Mouse (Mus musculus): Measurements from ENCODE around the gene Alox12. TPM values are rescaled to one million over a fixed set of nuclear protein-coding genes. Genes with fewer than 3 reads are reported as not detected.

The Alox12 gene
- total RNA-seq, 2 experiments from 2014 or later: 1.2 to 1.5 TPM

DNA sequence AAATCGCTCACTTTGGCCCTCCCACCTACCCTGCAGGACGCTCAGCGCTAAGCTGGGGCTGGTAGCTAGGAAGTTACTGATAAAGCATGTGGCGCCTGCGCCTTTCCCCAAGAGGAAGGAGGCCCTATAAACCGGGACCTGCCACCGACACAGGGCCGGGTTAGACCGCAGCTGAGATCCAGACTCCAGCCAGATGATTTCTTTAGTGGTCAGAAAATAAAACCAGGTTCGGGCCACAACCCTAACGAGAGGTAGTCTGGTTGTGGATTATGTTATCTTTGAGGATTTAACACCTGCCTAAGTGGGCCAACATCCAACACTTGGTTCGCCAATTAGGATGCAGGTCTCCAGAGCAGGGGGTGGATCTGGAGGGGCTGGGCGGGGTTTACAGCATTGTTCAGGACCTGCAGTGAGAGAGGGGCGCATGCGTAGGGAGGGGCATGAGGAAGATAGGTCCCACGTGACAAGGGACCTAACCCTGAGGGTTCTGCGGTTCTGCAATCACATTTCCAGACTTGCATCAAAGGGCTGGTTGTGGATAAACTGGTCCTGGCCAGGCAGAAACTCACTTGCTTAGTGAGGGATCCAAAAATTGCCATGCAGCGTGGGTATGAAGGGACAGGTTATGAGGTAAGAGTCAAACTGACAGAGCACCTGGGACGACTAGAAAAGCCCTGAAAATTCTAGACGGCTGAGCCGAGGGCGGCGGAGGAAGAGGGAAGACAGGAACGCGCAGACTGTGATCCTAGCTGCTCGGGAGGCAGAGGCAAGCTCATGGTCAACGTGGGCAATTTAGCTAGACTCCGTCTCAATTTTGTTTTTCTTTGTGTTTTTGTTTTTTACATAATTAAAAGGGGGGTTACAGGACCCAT is 34.2 kb downstream of the Alox12 start, which contains the start of gene Slc16a13:
Gene Slc16a13, minus strand, starts transcription at position 334 of the 872 bp plus-strand sequence.
- DNase-seq (ENCODE audit: low spot score): peak; percentile 84

DNA sequence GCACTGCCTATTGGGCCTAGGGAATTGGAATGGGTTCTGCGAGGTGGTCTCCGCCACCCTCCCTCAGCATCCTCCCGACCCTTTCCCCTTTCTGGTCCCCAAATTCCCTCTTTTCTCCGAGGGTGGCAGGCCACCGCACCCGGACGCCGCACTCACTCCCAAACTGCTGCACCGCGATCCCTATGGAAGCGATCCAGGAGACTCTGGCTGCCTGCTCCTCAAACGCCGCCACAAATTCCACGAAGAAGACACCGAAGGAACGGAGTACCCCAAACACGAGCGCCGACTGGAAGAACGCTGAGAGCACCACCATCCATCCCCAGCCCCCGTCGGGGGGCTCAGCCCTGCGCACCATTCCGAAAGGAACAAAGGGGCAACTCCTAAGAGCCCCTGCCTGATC is 34.8 kb downstream of the Alox12 start:
- DNase-seq (ENCODE audit: low spot score): no peak

DNA sequence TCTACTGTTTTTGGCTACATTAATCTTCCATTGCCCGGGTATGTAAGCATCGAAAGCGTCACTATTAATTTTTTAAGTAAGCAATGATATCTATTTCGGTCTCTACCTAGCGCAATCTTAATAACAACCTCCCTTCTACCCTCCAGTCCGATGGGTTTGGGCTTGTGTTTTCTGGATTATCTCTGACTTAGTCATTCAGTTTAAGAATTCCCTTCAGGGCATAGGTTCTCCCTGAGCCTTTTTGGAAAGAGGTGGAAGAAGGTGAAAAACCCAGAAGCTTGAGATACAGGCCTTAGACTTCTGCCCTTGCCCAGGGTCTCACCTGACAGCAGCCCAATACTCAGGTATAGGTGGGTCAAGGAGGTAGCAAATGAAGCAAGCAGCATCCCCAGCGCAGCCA is 35.3 kb downstream of the Alox12 start:
- no peak for DNase-seq (ENCODE audit: low spot score)

DNA sequence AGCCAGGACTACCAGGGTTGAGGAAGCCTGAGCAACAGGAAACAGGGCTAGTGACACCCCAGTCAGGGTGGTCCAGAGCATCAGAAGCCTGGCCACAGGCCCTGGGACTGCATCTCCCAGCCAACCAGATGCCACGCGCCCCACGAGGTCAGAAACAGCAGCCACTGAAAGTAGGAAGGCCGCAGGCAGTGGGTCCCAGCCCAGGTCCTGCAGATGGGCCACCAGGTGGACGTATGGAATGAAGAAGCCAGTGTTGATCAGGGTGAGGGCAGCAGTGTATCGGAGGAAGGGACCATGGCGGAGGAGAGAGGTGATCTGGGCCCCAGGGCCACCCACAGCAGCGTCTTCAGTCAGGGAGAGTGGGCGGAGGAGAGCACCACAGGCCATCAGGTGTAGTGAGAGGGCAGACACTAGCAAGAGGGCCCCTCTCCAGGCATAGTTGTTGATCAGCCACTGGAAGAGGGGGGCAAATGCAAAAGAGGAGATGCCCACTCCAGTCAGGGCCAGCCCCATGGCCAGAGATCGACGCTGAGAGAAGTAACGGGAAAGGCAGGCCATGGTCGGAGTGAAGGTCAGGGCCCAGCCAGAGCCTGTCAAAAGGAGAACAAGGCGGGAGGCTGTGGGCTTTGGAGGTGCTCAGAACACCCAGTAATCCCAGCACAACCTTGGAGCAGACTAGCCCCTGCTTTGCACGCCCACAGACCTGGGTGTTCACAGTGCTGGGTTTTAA is 36.2 kb downstream of the Alox12 start:
- no peak for DNase-seq (ENCODE audit: low spot score)

DNA sequence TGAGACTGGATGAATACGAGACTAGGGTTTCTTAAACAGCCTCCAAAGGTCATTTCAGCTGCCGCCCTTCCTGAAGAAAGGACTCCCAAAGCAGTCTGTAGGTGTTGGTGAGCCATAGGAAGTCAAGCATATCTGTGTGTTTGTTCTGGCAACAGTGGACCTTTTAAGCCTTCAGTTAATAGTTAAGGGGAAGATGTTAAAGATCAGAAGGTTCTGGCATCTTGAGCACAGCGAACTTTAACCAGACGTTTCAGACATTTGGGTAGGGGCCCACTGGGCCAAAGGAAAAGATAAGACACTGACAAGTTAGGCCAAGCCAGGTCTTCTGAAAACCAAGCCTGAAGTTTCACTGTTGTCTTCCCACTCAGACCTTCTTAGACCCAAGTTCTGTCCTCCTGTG is 37.1 kb downstream of the Alox12 start:
- DNase-seq (ENCODE audit: low spot score): no peak

DNA sequence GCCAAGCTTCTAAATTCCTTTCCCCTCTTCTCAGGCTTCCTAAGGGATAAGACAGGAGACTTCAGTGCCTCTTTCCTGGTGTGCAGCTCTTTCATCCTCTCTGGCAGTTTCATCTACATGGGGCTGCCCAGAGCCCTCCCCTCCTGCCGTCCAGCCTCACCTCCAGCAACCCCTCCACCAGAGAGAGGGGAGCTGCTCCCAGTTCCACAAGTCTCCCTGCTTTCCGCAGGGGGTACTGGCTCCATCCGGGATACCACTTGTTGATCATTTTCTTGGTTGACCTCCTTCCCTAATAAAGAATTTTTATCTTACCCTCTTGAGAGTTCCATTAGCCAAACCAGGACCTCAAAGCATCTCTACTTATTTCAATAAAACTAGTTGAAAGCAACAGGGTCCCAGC is 39.0 kb downstream of the Alox12 start:
- DNase-seq (ENCODE audit: low spot score): no peak

DNA sequence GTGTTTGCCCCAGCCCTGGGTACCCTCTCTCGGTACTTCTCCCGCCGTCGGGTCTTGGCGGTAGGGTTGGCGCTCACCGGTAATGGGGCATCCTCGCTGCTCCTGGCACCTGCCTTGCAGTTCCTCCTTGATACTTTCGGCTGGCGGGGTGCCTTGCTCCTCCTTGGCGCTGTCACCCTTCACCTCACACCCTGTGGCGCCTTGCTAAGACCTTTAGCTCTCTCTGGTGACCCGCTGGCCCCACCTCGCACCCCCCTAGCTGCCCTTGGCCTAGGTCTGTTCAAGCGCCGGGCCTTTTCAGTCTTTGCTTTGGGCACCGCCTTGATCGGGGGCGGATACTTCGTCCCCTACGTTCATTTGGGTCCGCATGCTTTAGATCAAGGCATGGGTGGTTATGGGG is 39.9 kb downstream of the Alox12 start:
- DNase-seq (ENCODE audit: low spot score): no peak

DNA sequence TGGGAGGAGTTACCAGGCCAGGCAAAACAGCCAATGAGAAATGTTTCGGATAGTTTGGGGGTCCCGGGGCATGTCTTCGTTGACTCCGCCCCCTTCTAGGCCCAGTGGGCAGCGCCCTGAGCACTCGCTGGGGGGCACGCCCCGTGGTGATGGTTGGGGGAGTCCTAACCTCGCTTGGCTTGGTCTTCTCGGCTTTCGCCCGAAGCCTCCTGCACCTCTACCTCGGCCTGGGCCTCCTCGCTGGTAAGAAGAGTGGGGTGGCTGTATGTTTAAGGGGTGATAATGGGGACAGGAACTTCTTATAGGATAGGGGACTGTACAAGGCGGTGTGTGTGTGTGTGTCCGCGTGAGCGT is 40.3 kb downstream of the Alox12 start:
- no peak for DNase-seq (ENCODE audit: low spot score)

DNA sequence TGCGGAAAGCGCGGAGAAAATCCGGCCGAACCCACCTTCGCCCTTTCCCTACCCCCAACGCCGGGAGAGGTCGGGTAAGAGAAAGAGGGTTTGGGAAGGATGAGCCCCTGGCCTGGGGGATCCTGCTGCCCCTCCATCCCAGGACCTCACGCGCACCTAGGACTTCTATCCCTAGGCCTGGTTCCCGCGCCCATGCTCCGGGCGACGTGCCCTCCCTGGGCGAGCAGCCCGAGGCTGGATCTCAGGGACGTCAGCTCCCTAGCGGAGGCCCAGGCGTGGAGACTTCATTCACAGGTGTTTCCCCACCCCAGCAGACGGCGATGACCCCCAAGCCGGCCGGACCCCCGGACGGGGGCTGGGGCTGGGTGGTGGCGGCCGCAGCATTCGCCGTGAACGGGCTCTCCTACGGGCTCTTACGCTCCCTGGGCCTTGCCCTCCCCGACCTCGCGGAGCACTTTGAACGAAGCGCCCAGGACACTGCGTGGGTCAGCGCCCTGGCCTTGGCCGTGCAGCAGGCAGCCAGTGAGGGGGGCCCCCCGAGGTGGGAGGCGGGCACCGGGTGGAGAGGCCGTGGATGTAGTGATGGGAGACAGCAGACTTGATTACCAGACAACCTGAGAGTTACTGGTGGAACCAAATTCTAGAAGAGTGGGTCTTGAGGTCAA is 40.8 kb downstream of the Alox12 start:
- DNase-seq (ENCODE audit: low spot score): no peak

DNA sequence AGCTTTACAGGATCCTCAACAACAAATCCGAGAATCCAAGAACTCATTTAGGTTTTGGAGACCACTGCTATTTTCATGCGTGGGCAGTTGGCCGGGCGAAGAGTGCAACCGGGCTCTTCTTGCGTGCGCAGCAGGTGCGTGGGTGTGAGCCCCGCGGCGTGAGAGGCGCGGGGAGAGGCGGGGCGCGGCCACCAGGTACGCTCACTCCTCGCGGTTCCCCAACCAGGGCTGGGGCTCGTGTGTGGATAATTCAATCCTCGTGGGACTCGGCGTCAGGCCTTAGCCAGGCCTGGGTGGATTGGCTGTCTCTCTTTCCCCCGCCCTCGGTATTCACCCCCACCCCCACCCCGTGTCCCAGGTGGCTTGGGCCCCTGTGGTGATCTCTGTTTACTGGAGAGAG is 41.4 kb downstream of the Alox12 start:
- DNase-seq (ENCODE audit: low spot score): no peak

DNA sequence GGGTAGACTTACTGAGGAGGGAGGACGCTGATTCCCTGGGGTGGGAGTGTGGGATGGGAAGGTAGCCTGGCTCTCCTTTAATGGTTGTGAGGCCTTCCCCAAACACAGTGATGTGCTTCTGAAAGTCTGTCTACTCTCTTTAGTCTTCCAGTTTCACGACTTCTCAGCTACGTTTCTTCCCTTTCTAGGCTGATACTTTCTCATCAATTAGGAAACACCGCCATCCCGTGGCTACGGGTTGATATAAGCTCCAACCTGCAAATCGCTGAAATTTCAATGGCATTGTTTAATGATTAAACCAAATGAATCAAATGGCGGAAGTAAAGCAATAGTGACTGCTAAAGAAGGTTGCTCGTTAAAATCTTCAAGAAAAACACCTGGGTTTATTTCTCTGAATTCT is 42.3 kb downstream of the Alox12 start:
- DNase-seq (ENCODE audit: low spot score): peak; percentile 75

DNA sequence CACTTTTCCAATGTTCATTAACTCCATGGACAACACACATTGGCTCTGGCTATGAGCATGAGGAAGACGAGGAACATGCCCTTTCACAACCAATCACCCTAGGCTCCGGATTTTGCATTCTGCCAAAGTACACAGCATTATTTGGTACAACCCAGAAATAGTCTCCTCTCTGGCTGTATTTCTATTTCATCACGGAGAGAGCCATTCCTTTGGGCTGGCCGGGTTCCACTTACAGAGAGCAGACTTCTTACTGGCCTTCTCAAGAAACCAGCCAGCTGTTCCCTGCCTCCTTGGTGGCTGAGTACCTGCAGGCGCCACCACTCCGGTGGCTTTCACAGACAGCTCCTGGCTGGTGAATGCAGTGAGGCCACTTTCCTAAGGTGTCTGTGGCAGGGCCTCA is 42.7 kb downstream of the Alox12 start, which contains the start of gene Slc16a11:
Gene Slc16a11, plus strand, starts transcription at position 330 of the 400 bp plus-strand sequence.
- no peak for DNase-seq (ENCODE audit: low spot score)

DNA sequence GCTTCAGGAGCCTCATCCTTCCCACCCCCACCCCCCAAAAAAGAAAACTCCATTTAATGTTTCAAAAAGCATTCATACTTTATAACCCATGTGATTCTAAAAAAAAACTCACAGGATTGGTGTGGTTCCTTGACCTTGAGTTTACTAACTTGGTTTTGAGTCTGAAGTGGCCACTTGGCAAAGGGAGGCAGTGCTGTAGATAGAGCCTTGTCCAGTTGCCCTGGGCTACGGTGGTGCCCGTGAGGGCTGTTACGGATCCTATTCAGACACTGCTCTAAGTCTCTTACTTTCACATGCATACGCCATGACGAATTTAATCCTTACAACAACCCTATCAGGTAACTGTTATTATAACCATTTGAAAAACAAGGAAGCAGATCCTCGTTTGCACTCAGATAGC is 43.2 kb downstream of the Alox12 start:
- DNase-seq (ENCODE audit: low spot score): no peak

DNA sequence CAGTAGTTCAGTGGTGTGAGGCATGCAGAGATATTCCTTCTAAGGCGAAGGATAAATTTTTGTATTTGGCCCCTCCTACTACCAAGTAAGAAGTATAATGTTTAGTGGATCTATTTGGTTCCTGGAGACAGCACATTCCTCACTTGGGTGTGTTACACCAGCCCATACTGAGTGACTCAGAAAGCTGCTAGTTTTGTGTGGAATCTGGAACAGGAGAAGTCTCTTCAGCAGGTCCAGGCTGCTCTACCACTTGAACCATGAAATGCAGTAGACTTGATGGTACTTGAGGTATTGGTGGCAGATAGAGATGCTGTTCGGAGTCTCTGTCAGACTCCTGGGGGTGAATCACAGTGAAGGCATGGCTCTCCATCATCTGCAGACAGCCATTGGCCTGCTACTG is 44.5 kb downstream of the Alox12 start:
- DNase-seq (ENCODE audit: low spot score): no peak

DNA sequence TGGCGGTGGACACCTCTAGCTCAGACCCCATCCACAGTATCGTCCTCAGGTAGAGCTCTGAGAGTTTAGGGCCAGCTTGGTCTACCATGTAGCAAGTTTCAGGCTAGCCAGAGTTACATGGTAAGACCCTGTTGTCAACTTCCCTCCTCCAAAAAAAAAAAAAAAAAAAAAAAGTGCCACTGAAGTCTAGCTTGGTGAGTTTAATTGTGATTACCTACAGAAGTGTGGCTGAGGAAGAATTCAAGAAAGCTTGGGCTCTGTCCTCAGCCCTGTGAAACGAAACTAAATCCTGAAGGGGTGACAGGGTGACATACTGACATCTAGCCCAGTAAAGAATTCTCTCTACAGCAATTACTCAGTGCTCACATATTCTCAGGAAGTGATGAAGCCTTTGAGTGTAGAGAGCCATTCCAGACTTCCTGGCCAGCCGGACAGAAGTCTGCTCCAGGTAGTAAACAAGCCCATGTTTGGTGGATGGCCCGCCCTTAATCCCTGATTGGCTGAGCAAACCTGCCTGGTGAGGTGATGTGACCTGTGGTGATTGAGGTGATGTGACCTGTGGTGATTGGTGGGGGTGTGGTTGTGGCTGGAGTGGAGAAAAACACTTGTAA is 46.3 kb downstream of the Alox12 start:
- no peak for DNase-seq (ENCODE audit: low spot score)

DNA sequence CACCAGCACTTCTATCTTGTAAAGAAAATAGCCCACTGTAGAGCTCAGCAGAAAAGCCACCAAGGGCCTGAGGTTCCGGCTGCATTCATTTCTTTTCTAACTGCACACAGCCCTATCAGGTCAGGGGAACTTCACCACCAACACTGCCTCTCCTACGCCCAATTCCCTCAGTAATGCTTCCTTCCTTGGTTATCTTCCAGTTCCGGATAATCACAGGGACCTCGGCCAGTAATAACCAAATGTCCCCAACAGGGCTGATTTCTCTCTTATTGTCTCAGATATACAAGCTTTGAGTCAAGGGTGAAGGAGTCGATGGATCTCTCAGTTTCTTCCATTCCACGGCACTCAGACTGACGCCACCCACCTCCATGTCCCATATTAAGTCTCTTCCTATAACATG is 47.9 kb downstream of the Alox12 start:
- DNase-seq (ENCODE audit: low spot score): no peak

DNA sequence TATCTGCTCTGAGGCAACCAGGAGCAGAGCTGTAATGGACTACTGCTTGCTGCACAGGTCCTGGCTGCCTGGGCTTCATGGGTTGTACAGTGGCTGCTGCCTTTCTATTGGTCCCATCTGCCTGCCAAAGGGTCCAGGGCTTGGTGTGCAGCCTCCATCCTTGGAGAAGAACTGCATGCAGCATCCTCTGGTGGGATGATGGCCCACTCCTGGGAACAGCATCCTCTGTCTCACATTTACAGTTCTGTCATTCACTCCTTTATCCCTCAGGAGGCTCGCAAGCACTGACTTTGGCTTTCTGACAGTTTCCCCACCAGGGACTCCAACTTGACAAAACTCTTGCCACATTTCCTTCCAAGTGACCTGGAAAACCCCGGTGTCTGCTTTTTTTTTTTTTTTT is 48.4 kb downstream of the Alox12 start:
- no peak for DNase-seq (ENCODE audit: low spot score)

DNA sequence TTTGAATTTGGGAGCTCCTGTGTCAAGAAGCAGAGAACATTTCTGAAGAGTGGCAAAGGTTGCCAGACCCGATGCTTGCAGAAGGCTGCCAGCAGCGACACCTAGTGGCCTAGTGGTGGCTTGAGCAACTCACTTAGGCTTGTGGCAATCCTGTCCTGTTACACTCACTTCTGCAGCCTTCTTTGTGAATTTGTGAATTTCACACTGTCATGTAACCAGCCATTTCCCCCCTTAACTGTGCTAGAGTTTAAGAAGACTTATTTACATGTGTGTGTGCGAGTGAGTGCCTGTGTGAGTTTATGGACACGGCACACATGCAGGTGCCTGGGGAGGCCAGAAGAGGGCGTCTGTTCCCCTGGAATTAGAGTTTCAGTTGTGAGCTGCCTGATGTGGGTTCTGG is 53.5 kb downstream of the Alox12 start:
- peak; percentile 85 for DNase-seq (ENCODE audit: low spot score)

DNA sequence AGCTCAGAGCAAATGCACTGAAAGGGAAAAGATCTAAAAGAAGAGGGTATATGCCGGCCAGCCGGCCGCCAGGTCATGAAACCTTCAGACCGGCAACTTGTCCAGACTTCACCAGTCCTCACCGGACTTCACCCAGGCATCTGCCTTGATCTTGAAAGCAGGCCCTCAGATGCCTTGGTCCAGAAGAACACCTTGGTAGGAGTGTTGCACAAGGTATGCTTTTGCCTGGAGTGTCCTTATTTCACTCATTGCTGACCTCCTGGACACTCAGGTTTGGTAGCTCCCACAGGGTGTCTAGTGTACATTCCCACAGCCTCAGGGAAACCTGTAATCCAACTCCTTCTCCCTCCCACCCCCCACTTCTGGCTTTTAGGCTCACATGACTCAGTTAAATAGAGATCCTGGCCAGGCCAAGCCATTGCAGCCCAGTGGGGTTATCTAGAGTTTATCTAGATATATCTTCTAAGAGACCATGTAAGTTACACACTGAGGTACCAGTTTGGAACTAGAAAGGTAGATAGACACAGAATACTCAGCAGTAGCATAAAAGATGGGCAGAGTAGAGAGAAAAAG is 55.0 kb downstream of the Alox12 start:
- DNase-seq (ENCODE audit: low spot score): no peak

DNA sequence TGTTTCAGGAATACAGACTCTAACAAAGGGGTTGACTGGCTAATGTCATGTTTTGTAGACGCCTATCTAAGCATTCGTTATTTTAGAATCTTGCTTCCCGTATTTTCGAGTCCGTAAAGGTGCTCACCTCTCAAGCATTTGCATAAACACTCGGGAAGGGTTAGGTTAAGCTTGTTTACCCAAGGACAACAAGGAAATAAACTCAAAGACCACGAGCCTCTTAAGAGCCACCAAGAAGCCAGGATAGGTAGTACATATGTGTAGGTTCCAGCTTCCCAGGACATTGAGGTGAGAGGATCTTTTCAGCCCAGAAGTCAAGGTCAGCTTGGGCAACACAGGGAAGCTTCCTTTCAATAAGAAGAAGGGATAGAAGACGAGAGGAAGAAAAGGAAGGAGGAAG is 56.0 kb downstream of the Alox12 start:
- no peak for DNase-seq (ENCODE audit: low spot score)

DNA sequence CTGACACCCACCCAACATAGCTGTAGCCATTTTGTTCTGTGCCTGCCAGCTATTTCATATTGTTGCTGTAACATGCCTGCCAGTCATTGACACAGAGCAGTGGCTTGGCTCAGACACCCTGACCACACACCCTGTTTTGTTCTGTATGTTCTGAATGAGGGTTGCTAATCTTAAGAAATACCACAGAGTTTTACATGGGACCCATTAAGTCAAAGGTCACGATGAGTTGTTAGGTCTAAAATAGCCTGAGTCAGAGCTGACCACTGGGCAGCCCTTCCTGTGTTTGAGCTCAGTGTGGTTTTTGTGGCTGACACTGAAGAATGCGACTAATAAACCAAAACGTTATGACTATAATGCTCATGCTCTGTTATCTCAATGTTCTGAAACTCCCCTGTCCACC is 56.8 kb downstream of the Alox12 start:
- DNase-seq (ENCODE audit: low spot score): no peak
